Mouse (Mus musculus) midbrain, postnatal 0 days (tissue): ENCODE measurements at regions not wholly inside any gene's neighbourhood (a gene's known extent, or its start where the extent isn't known, plus 50 kb on each side); places are given as distances from the start of the nearest gene placed in this dataset.

Experiments used
- ATAC-seq: fragments of 200-750 bp; cut with Nextera tagmentation; 2 replicates; pipeline ENCODE4 v1.8.0; 2017; ENCODE audit warnings: moderate number of reproducible peaks, mild to moderate bottlenecking, moderate TSS enrichment, moderate library complexity; ENCODE audit not compliant: low FRiP score
- DNase-seq: peaks from one replicate; pipeline ENCODE4 v3.0.0-alpha.2; 2015; ENCODE audit warnings: low spot score
- H3K27ac ChIP-seq: fragments of 300-500 bp; sonication (generic); 2 replicates; pipeline ENCODE4 v1.5.1; 2014; ENCODE audit warnings: low read depth, mild to moderate bottlenecking, low read length, mixed read lengths
- H3K27me3 ChIP-seq: fragments of 300-500 bp; sonication (generic); 2 replicates; pipeline ENCODE4 v1.6.1; 2014; ENCODE audit warnings: low read length, control low read depth, mixed read lengths; ENCODE audit not compliant: insufficient read depth
- H3K36me3 ChIP-seq: fragments of 300-500 bp; sonication (generic); 2 replicates; pipeline ENCODE4 v1.6.1; 2014; ENCODE audit warnings: low read length, control low read depth, mixed read lengths; ENCODE audit not compliant: insufficient read depth
- H3K4me1 ChIP-seq: fragments of 300-500 bp; sonication (generic); 2 replicates; pipeline ENCODE4 v1.6.1; 2014; ENCODE audit warnings: mild to moderate bottlenecking, control low read depth, antibody characterized with exemption, low read length, mixed read lengths; ENCODE audit not compliant: insufficient read depth
- H3K4me2 ChIP-seq: fragments of 300-500 bp; sonication (generic); 2 replicates; pipeline ENCODE4 v1.6.1; 2014; ENCODE audit warnings: low read depth, mild to moderate bottlenecking, low read length, mixed read lengths; ENCODE audit not compliant: poor library complexity, severe bottlenecking
- H3K4me3 ChIP-seq: fragments of 300-500 bp; sonication (generic); 2 replicates; pipeline ENCODE4 v1.5.1; 2014; ENCODE audit warnings: low read depth, mild to moderate bottlenecking, low read length, moderate library complexity
- H3K9ac ChIP-seq: fragments of 300-500 bp; sonication (generic); replicated peaks from 2 replicates; pipeline ENCODE4 v1.6.1; 2014; ENCODE audit warnings: mild to moderate bottlenecking, low read length, moderate library complexity, mixed read lengths; ENCODE audit not compliant: poor library complexity, severe bottlenecking
- H3K9me3 ChIP-seq: fragments of 300-500 bp; sonication (generic); 2 replicates; pipeline ENCODE4 v1.6.1; 2016; ENCODE audit warnings: low read length, control low read depth
- CTCF ChIP-seq: IDR thresholded peaks from 2 replicates; pipeline ENCODE4 v1.5.1; 2016; ENCODE audit warnings: antibody characterized with exemption, mild to moderate bottlenecking
- WGBS: fragments of 180-500 bp; shearing (Covaris S2); extraction: QIAGEN DNeasy Blood & Tissue Kit; methylation state at CpG from one replicate; pipeline ENCODE4 v1.1.7; 2014; 5-methylcytosine and 5-hydroxymethylcytosine counted together

GRCm38 (mm10) chr7:37006921-37007320 lies 309.0 kb downstream of the Tshz3 start:
- Histone ChIP-seq H3K36me3 (no peaks in the 10 kb centered on the region), H3K4me3 (no peak overlapping the region), H3K9ac (no peak overlapping the region), H3K27me3 (no peaks in the 10 kb centered on the region), H3K4me1 (no peaks in the 10 kb centered on the region), H3K27ac (no peak overlapping the region), H3K9me3 (no peaks in the 10 kb centered on the region), H3K4me2 (no peak overlapping the region)
- no peak for DNase-seq
- WGBS = 71% methylated on average over 10 of the region's 10 CpGs
- TF ChIP-seq CTCF = no peak
- no peak for ATAC-seq

DNA sequence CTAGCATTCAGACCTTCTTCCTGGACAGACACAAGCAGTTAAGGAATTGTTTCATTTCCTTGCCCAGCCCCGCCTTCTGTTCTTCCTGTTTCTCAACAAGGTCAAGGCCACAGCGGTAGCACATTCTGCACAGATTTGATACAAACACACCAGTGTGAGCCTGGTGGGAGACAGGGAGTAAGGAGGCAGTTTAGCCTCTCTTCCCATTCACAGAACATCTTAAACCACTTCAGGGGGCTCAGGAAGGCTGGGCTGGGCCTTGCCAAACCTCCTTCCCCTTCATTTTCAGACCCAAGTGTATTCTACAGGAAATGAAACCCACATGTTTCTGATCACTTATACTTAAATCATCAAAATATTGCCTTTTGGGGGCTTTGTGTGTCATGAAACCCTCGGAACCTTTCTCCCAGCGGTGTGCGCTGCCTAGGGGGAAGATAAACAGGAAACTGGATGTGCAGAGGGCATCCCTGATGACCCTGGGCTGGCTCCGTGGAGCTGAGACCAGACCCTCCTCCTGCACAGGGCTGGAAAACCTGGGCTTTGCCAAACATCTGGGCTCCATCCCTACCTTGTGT lies 313.3 kb downstream of the Tshz3 start:
- Histone ChIP-seq H3K27me3 (no peaks in the 10 kb centered on the region), H3K4me1 (no peaks in the 10 kb centered on the region), H3K27ac (no peak overlapping the region), H3K9me3 (no peaks in the 10 kb centered on the region), H3K36me3 (no peaks in the 10 kb centered on the region), H3K9ac (no peak overlapping the region), H3K4me3 (no peak overlapping the region), H3K4me2 (no peak overlapping the region)
- TF ChIP-seq CTCF = no peak
- DNase-seq (no peak), ATAC-seq (no peak)
- 81% methylated on average over 6 of the region's 6 CpGs for WGBS

GRCm38 (mm10) chr7:37020078-37020477 lies 322.2 kb downstream of the Tshz3 start:
- ATAC-seq (no peak), DNase-seq (peak; percentile 15)
- no peak overlapping the region for H3K4me3 ChIP-seq
- TF ChIP-seq CTCF = no peak
- H3K4me2 ChIP-seq = no peak overlapping the region
- no peaks in the 10 kb centered on the region for H3K9me3 ChIP-seq
- H3K4me1 ChIP-seq = no peaks in the 10 kb centered on the region
- H3K27me3 ChIP-seq = no peaks in the 10 kb centered on the region
- no peak overlapping the region for H3K27ac ChIP-seq
- 42% methylated on average over 3 of the region's 3 CpGs for WGBS
- no peaks in the 10 kb centered on the region for H3K36me3 ChIP-seq
- no peak overlapping the region for H3K9ac ChIP-seq

DNA sequence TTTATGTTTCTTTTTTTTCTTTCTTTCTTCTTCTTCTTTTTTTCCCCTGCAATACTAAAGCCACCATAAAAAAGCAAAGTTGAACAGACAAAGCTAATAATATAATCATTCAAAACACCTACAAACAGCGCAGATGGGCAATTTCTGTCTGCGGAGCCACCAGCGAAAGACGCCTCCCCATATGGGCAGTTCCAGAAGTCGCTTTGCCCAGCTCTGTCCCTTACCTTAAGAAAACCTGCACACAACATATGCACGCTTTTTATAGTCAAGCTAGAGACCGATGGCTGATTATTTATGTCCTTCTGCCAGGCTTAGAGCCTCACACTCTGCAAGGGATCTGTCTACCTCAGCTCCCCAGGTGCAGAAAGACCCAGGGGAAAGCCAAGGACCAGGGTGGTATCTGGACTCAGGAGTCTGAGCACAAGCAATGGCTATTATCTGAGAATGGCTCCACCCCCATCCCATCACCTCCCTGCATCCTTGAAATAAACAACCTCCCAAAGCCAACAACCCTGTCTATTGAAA lies 326.6 kb downstream of the Tshz3 start:
- no peaks in the 10 kb centered on the region for H3K36me3 ChIP-seq
- H3K27me3 ChIP-seq = no peaks in the 10 kb centered on the region
- H3K9me3 ChIP-seq = no peaks in the 10 kb centered on the region
- no peak for ATAC-seq
- WGBS = 93% methylated on average over 7 of the region's 7 CpGs
- H3K9ac ChIP-seq = no peak overlapping the region
- DNase-seq = no peak
- H3K4me1 ChIP-seq = no peaks in the 10 kb centered on the region
- TF ChIP-seq CTCF = no peak
- no peak overlapping the region for H3K4me2 ChIP-seq
- H3K27ac ChIP-seq = no peak overlapping the region
- no peak overlapping the region for H3K4me3 ChIP-seq

- Histone ChIP-seq H3K36me3 (no peaks in the 10 kb centered on the region), H3K4me1 (no peaks in the 10 kb centered on the region), H3K9me3 (0 out of 2 replicates have a peak, but pooled peaks cover 2% of the 10 kb centered on the region), H3K9ac (no peak overlapping the region), H3K4me3 (no peak overlapping the region), H3K27me3 (no peaks in the 10 kb centered on the region), H3K4me2 (no peak overlapping the region), H3K27ac (no peak overlapping the region)
- WGBS = 73% methylated on average over 8 of the region's 8 CpGs
- ATAC-seq (no peak), DNase-seq (no peak)
- no peak for TF ChIP-seq CTCF
Observed at GRCm38 (mm10) chr7:37064582-37065458, 366.9 kb downstream of the Tshz3 start.

DNA sequence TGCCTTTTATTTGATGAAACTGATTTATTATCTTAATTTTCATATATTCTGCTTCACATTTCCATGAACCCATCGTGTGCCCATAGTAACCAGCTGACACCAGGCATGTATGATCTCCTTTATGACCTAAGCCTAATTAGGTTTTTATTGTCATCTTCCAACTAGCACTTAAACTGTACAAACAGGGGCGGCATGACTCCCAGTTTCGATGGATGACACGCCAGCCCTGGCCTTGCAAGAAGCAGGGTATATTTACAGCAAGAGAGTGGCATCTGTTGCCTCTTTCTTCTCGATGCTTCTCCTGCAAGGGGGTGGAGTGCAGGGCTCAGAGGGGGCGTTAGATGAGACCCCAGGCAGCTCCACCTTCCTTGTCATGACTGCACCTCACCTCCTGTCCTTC lies 379.8 kb downstream of the Tshz3 start:
- H3K9me3 ChIP-seq = no peaks in the 10 kb centered on the region
- H3K4me3 ChIP-seq = no peak overlapping the region
- H3K4me1 ChIP-seq = no peaks in the 10 kb centered on the region
- no peak overlapping the region for H3K27ac ChIP-seq
- ATAC-seq (no peak), DNase-seq (no peak)
- H3K27me3 ChIP-seq = no peaks in the 10 kb centered on the region
- H3K4me2 ChIP-seq = no peak overlapping the region
- no peaks in the 10 kb centered on the region for H3K36me3 ChIP-seq
- WGBS = 70% methylated on average over 6 of the region's 6 CpGs
- TF ChIP-seq CTCF = no peak
- no peak overlapping the region for H3K9ac ChIP-seq
